Mouse (Mus musculus) layer of hippocampus, adult 9-10 months (tissue): ENCODE data around the gene Mctp1.
A peak's percentile ranks its signal among the peaks of the same experiment; 100 is the strongest.
"Not testable (repeated sequence)": the region's sequence is repeated elsewhere in the genome, so short reads cannot be mapped to it uniquely, and the experiment has no call there.

Experiments
- DNase-seq: peaks from one replicate; pipeline ENCODE4 v3.0.0; 2022; ENCODE audit warnings: low spot score

Gene Mctp1

DNA sequence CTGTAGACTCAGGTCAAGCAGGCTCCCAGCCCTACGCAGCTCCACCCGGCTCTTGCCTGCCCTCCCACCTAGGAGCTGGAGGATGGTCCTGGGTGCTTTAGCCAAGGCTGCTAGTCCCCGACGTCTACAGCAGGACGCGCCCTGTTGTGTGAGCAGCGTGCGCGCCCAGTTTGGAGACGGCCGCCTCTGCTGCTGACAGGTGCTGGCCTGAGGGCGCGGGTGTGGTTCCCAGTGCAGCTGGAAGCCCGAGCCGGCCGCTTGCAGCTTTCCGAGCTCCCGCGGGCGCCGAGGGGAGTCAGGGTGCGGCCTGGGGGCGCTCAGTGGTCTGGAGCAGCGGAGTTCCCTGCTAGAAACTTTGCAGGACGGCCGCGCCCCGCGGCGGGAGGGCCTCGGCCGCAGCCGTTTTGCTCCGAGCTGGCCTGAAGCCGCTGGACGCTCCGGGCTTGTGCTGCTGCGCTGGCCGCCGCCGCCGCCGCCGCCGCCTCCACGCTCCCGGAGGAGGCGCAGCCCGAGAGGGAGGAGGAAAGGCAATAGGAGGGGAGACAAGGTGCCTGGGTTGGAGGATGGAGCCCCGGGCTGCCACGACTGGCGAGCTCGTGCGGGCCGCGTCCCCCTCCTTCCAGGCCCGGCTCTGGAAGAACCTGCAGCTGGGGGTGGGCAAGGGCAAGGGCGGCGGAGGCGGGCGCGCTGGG, at the start of gene Mctp1:
Gene Mctp1 (plus strand): TSS at position 564 of the 692 bp plus-strand sequence.
- no peak for DNase-seq

DNA sequence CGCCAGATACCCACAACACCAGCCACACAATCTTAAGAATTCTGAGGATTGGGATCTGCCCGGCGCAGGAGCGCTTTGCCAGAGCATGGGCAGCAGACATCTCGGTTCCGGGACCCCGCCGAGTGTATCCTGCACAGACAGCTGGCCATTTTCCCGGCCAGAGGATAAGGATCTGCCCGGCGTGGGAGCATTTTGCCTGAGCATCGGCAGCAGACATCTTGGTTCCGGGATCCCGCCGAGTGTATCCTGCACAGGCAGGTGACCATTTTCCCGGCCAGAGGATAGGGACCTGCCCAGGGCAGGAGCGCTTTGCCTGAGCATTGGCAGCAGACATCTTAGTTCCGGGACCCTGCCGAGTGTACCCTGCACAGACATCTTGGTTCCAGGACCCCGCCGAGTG, 38.4 kb upstream of the Mctp1 start:
- DNase-seq: not testable (repeated sequence)

- DNase-seq: peak; percentile 27
These were observed 25.6 kb upstream of the Mctp1 start for GRCm38 (mm10) chr13:76358720-76359119.

GRCm38 (mm10) chr13:76384664-76385435, 515 bp downstream of the Mctp1 start:
- DNase-seq: no peak

DNA sequence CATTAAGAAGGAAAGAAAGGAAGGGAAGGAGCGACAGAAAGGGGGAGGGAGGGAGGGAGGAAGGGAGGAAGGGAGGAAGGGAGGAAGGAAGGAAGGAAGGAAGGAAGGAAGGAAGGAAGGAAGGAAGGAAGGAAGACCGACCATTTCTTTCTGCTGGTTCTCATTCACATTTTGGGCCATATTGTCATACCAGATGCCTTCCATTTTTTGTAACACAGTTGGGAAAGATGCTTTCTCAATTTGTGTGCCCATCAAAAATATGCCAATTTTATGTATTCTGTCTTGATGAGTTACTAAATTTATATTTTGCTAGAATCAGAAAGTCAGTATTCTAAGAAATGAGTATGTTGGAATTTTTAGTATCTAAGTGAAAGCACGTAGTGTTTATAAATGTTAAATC, 4.3 kb downstream of the Mctp1 start:
- no peak for DNase-seq

DNA sequence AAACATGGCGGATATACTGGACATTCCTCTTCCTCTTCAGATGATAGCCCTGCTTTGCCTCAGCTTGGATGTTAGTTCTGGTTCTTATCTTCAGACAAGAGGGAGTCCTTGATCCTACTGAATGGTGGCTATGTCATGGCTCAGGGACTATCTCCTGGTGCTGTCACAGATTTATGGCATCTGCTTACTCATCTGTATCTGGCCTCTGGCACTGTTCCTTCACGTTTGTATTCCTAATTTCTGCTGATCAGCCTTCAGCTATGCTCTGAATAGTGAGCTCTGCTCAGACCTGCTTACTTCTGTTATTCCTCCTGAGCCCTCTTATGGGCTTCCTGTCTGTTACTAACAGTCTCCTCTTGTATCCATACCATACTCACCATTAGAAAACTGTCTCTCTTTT, 7.6 kb downstream of the Mctp1 start:
- no peak for DNase-seq

DNA sequence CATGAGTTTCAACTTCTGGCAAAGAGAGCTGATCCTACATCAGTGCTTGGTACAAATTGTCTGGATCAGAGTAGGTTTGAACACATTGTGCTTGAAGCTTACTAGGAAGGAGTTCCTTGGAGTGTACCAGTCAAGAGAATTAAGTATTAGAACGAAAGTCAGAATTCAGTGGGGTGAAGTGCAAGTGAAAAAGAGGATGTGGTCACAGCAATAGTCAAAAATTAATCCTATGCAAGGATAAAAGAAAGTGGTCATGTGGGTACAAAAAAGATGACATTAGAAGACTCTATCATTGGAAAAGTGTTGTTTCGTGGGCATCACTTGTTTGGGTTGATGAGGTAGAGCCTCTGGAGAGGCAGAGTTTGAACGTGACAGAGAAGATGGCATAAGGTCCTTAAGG, 8.8 kb downstream of the Mctp1 start:
- no peak for DNase-seq

GRCm38 (mm10) chr13:76395906-76396305, 11.6 kb downstream of the Mctp1 start:
- no peak for DNase-seq

DNA sequence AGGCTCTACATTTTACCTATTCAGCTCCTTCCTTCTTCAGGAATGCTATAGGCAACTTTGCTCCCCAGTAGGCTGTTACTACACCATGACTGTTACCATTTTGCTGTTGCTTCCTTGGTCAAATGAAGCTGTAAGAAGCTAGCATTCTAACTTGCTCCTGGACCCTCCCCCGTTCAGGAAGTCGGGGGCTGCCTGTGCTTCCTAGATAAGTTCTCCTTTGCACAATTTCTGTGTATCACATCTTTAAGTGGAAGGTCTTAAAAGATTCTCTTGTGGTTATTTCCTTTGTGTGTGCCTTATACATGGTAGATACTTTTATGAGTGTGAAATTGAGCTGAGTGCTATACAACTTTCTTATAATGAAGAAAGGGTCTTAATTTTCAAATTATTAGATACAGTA, 25.0 kb downstream of the Mctp1 start:
- DNase-seq: no peak

- peak; percentile 44 for DNase-seq
These were observed 26.3 kb downstream of the Mctp1 start for GRCm38 (mm10) chr13:76410665-76411064.

DNA sequence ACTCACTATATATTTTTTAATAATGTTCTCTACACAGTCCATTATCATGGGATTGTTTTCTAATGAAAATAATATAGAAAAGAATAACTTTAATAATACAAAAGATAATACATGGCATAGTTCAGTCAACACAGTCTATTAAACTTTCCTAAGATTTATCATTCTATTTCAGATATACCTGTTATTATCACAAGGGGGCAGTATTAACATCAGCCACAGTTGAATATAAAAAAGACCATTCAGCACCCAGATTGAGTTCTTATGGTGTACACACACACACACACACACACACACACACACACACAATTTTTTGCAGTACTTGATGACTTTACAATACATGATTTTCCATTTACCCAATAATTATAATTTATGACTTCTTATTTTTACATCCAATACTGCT, 31.0 kb downstream of the Mctp1 start:
- DNase-seq: no peak

GRCm38 (mm10) chr13:76420111-76420510, 35.8 kb downstream of the Mctp1 start:
- DNase-seq: no peak

- no peak for DNase-seq
These were observed 36.7 kb downstream of the Mctp1 start for GRCm38 (mm10) chr13:76421075-76421474.

GRCm38 (mm10) chr13:76422124-76422523, 37.8 kb downstream of the Mctp1 start:
- no peak for DNase-seq

DNA sequence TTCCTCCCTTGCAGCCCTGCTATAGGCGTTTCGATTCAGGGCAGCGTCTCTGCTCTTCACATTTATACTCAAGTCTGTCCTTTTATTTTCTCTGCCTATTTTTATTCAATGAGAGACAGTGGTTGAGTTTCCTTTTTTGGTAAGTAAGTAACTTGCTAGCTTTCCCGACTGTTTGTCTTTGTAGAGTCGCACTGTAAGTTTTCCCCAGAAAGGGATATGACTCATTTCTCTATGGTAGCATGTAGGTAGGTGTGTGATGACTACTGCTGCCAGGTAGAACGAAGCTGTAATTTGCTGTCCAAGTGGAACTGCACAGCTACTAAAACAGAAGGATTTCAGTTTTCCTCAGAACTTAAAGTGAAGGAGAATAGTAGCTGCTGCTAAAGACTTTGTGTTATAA, 45.1 kb downstream of the Mctp1 start:
- no peak for DNase-seq

DNA sequence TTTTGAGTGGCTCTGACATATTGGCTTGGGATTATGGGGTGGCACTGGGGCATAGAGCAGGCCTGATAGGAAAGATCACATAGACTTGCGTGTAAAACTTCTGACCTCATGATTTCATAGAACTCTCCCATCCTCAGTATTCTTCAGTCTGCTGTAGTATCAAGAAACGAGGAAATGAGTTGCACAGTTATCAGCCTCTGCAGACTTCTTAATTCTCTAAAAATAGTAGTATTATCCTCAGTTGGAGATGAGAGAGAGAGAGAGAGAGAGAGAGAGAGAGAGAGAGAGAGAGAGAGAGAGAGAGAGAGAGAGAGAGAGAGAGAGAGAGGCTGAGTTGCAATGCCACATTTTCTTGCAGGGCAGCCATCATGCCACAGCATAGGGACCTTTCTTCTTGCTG, 45.6 kb downstream of the Mctp1 start:
- DNase-seq: no peak

DNA sequence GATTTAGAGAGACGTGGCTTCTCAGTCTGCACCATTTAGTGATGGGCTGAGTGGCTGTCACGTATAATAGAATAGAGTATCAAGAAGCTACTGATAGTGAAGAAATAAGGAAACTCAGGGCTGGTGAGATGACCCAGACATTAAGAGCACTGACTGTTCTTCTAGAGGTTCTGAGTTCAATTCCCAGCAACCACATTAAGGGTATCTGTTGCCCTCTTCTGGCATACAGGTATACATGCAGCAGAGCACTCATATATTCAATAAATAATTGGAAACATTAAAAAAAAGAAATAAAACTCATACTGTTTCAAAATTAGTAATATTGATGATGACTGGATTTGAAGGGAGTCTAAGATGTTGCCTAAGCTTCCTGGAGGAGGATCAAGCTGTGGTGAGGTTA, 47.6 kb downstream of the Mctp1 start:
- no peak for DNase-seq

DNA sequence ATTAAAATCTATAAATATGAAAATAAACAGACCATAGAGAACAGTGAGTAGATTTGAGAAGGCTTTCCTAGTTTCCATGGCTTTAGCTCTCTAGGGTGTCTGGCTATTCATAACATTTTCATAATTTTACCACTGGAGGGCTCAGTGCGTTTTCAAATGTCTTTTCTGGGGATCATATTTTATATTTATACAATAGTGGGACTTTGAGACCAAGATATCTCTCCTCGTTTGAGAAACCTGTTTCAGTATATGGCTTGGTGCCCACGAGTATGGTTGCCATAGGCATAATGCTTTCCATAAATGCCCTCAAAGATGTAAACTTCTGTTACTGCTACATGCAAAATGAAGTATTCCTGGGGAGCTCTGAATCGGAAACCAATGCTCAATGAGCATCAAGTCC, 49.1 kb downstream of the Mctp1 start:
- peak; percentile 26 for DNase-seq

GRCm38 (mm10) chr13:76436426-76436825, 52.1 kb downstream of the Mctp1 start:
- no peak for DNase-seq

DNA sequence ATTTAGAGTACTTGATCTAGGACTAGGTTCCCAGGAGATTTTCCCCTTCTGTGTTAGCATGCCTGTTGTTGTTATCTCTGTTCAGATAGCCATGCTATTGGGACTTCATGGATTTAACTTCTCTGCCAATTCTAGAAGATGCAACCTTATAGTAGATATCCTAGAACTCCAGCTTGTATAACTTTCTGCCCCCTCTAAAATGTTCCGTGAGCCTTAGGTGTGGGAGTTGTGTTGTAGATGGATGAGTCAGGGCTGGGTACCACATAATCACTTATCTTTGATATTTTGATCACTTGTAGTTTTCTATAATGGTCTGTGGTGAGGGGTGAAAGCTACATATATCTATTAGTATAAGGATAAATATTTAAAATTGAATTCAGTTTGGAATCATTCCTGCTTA, 54.4 kb downstream of the Mctp1 start:
- no peak for DNase-seq

- no peak for DNase-seq
These were observed 61.7 kb downstream of the Mctp1 start for GRCm38 (mm10) chr13:76446059-76446458.

DNA sequence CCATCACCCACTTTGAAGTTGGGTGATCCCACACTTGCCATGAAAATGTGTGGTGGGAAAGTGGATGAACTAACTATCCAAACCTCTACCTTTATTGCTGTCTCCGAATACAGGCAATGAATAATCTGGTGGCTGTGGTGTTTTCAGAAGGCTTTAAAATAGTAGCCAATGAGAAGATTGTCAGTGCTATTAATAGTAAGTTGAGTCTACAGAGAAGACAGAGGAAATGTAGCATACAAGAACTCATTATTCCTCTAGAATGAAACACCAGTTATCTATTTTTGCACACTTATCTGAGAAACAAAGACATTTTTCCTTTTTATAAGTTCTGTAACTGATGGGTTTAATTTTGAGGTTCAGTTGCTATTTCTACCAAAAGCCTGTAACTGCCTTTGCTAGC, 63.2 kb downstream of the Mctp1 start:
- no peak for DNase-seq

DNA sequence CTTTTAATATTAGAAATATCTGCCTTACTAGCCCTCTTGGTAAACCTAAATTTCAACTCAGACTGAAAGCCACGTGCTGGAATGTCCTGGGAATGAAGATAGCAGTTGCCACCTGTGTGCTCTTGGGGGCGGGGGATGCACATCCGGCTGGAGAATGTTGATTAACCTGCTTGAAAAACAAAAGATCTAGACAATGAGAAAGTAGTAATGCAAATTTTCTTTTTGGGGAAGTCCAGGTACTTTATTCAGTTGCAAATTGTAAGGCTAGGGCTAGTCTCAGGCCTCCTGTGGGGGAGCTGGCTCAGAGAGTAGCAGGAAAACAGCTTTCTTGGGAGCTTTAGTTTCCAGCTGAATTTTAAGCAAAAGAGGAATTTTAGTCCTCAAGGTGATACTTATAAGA, 67.2 kb downstream of the Mctp1 start:
- DNase-seq: not testable (repeated sequence)

DNA sequence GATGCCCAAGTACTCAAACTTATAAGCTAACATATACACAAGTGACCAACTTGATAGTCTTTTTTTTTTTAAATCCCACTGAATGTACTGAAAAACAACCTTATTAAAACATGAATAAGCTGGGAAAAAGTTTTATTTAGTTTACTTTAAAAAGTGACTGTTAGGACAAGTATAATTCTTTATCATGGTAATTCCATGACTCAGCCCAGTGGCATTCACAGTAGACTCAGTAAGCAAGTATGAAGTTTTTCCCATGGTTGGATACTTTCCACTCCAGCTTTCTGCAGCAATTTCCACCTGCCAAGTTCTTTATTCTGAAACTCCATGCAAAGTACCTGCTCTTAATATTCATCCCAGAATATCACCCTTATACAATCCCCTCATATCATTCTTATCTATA, 97.3 kb downstream of the Mctp1 start:
- DNase-seq: no peak
